Mouse (Mus musculus) macrophage (primary cell): ENCODE measurements around the gene Ppp1ca. TPM values are rescaled to one million over a fixed set of nuclear protein-coding genes. Genes with fewer than 3 reads are reported as not detected.

Source experiments
- H3K27ac ChIP-seq: fragments of 350-480 bp; formaldehyde crosslinking; 2 replicates; pipeline ENCODE4 v1.9.0; 2021
- H3K36me3 ChIP-seq: fragments of 350-480 bp; formaldehyde crosslinking; 2 replicates; pipeline ENCODE4 v1.9.0; 2021; ENCODE audit errors: inconsistent target
- H3K4me3 ChIP-seq: fragments of 350-480 bp; formaldehyde crosslinking; 2 replicates; pipeline ENCODE4 v1.9.0; 2021; ENCODE audit errors: inconsistent target
- H3K79me2 ChIP-seq: fragments of 350-480 bp; formaldehyde crosslinking; 2 replicates; pipeline ENCODE4 v1.9.0; 2021; ENCODE audit errors: inconsistent target
- WGBS: methylation state at CpG from one replicate; pipeline ENCODE4 v1.1.7; 2026; ENCODE audit warnings: inconsistent platforms; ENCODE audit not compliant: missing documents; 5-methylcytosine and 5-hydroxymethylcytosine counted together
- polyA plus RNA-seq: library from polyadenylated mRNA; stranded (reverse); fragments of 250-400 nt; gene quantifications from 3 replicates; pipeline ENCODE4 v1.2.4, GENCODE M21; 2018; ENCODE audit warnings: inconsistent platforms

Ppp1ca gene
- polyA plus RNA-seq, 1 experiment from 2014 or later: 413 TPM

DNA sequence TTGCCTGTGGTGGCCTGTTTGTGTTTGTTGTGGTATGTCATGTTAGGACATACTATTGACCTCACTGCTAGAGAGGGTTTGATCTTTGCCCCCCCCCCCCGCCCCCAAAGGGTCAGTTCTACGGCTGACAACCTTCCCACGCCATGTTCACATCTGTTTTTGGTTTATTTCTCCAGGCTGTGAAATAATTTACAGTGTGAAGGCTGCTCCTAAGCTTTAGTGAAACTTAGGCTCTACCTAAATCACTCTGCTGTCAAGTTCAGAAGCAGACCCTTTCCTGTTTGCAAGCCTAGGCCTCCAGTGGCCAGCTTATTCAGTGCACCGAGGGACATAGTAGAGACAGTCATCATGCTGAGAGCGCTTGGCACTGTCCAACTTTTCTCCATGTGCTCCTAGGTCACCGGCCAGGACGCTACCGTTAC is 48.4 kb downstream of the Ppp1ca start:
- H3K36me3 ChIP-seq: no peaks in the 10 kb centered on the region
- H3K79me2 ChIP-seq: no peaks in the 10 kb centered on the region
- 72% methylated on average over 8 of the region's 8 CpGs for WGBS
- H3K4me3 ChIP-seq: no peak overlapping the region
- H3K27ac ChIP-seq: no peak overlapping the region

DNA sequence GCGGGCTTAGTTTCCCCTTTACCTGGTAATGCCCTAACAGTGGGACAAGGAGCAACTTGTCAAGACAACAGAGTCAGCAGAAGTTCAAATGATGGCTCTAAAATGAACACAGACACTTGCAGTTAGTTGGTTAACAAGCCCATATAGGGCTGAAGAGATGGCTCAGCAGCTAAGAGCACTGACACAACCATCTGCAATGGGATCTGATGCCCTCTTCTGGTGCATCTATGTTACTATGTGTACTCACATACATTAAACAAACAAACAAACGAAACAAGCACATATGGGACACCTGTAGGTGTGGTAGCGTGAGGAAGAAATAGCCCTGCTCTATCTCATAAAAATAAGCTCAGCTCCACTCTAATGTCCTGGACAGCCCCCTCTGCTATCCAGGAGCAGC is 50.6 kb downstream of the Ppp1ca start:
- no peak overlapping the region for H3K4me3 ChIP-seq
- 86% methylated on average over 3 of the region's 3 CpGs for WGBS
- H3K79me2 ChIP-seq: no peaks in the 10 kb centered on the region
- H3K36me3 ChIP-seq: no peaks in the 10 kb centered on the region
- H3K27ac ChIP-seq: no peak overlapping the region

DNA sequence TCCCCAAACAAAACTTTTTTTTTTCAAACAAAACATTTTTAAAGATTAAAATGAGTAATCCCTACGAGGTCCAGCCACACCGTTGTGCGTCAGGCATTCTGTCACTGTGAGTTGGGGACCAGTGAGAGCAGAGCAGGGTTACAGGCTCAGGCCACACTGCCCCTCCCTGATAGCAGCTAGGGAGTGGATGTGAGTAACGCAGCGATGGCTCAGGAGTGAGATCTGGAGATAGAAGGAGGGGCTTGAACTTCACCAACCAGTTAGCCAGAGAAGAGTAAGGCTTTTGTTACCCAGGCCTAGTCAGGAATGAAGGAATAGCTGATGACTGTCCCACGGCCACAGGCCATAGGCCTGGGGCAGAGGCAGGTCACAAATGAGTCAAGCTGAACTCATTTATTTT is 52.9 kb downstream of the Ppp1ca start:
- H3K79me2 ChIP-seq: no peaks in the 10 kb centered on the region
- no peak overlapping the region for H3K27ac ChIP-seq
- 95% methylated on average over 6 of the region's 6 CpGs for WGBS
- no peaks in the 10 kb centered on the region for H3K36me3 ChIP-seq
- no peak overlapping the region for H3K4me3 ChIP-seq

Other genes starting within 250 kb of the Ppp1ca start
- gene Aldh3b3, start 233.4 kb upstream of the Ppp1ca start, polyA plus RNA-seq: not detected in 3 replicates
- not detected in 3 replicates for gene Aldh3b2, start 219.7 kb upstream of the Ppp1ca start, polyA plus RNA-seq
- 0.47 to 0.60 TPM (median 0.47 TPM) in 3 replicates for gene Acy3, start 205.5 kb upstream of the Ppp1ca start, polyA plus RNA-seq
- gene Tbx10, start 199.3 kb upstream of the Ppp1ca start, polyA plus RNA-seq: not detected in 3 replicates
- gene Nudt8, start 191.5 kb upstream of the Ppp1ca start, polyA plus RNA-seq: 6.9 to 10.7 TPM (median 7.0 TPM) in 3 replicates
- gene Gm49405, start 191.4 kb upstream of the Ppp1ca start, polyA plus RNA-seq: 0.07 to 0.19 TPM (median 0.13 TPM) in 3 replicates
- 0.20 to 0.33 TPM in 2 of 3 replicates, not detected in the other for gene Doc2g, start 188.8 kb upstream of the Ppp1ca start, polyA plus RNA-seq
- 35.8 to 43.3 TPM (median 39.0 TPM) in 3 replicates for gene Ndufv1, start 179.3 kb upstream of the Ppp1ca start, polyA plus RNA-seq
- 6.2 to 20.1 TPM (median 8.6 TPM) in 3 replicates for gene Gstp1, start 154.1 kb upstream of the Ppp1ca start, polyA plus RNA-seq
- gene Gstp2, start 146.0 kb upstream of the Ppp1ca start, polyA plus RNA-seq: not detected in 3 replicates
- not detected in 3 replicates for gene Gstp3, start 132.5 kb upstream of the Ppp1ca start, polyA plus RNA-seq
- not detected in 3 replicates for gene Cabp2, start 110.5 kb upstream of the Ppp1ca start, polyA plus RNA-seq
- gene Cdk2ap2, start 94.9 kb upstream of the Ppp1ca start, polyA plus RNA-seq: 16.7 to 37.3 TPM (median 23.1 TPM) in 3 replicates
- gene Pitpnm1, start 92.1 kb upstream of the Ppp1ca start, polyA plus RNA-seq: 12.8 to 30.4 TPM (median 14.2 TPM) in 3 replicates
- gene Aip, start 66.2 kb upstream of the Ppp1ca start, polyA plus RNA-seq: 80.9 to 169 TPM (median 84.6 TPM) in 3 replicates
- not detected in 3 replicates for gene Gpr152, start 52.3 kb upstream of the Ppp1ca start, polyA plus RNA-seq
- gene Cabp4, start 48.0 kb upstream of the Ppp1ca start, polyA plus RNA-seq: not detected in 3 replicates
- gene Coro1b, start 43.4 kb upstream of the Ppp1ca start, polyA plus RNA-seq: 252 to 368 TPM (median 357 TPM) in 3 replicates
- gene Ptprcap, start 38.5 kb upstream of the Ppp1ca start, polyA plus RNA-seq: 0.28 to 0.53 TPM (median 0.41 TPM) in 3 replicates
- gene Rps6kb2, start 28.7 kb upstream of the Ppp1ca start, polyA plus RNA-seq: 13.6 to 29.6 TPM (median 18.4 TPM) in 3 replicates
- 0.62 to 1.00 TPM (median 0.77 TPM) in 3 replicates for gene Carns1, start 16.6 kb upstream of the Ppp1ca start, polyA plus RNA-seq
- 0.25 to 0.60 TPM (median 0.41 TPM) in 3 replicates for gene Tbc1d10c, start 781 bp upstream of the Ppp1ca start, polyA plus RNA-seq
- 16.0 to 22.9 TPM (median 16.7 TPM) in 3 replicates for gene Rad9a, start 9.6 kb downstream of the Ppp1ca start, polyA plus RNA-seq
- 0.10 to 0.21 TPM (median 0.17 TPM) in 3 replicates for gene Clcf1, start 22.2 kb downstream of the Ppp1ca start, polyA plus RNA-seq
- gene AC109138.7, start 22.3 kb downstream of the Ppp1ca start, polyA plus RNA-seq: not detected in 3 replicates
- gene Pold4, start 39.8 kb downstream of the Ppp1ca start, polyA plus RNA-seq: 33.8 to 76.3 TPM (median 47.8 TPM) in 3 replicates
- 32.6 to 83.1 TPM (median 36.6 TPM) in 3 replicates for gene Ssh3, start 77.1 kb downstream of the Ppp1ca start, polyA plus RNA-seq
- gene Ankrd13d, start 91.1 kb downstream of the Ppp1ca start, polyA plus RNA-seq: 3.2 to 8.1 TPM (median 5.6 TPM) in 3 replicates
- gene Grk2, start 114.2 kb downstream of the Ppp1ca start, polyA plus RNA-seq: 131 to 143 TPM (median 139 TPM) in 3 replicates
- 30.1 to 62.8 TPM (median 39.7 TPM) in 3 replicates for gene Kdm2a, start 206.2 kb downstream of the Ppp1ca start, polyA plus RNA-seq
- 4.4 to 12.0 TPM (median 6.0 TPM) in 3 replicates for gene Rhod, start 247.4 kb downstream of the Ppp1ca start, polyA plus RNA-seq